Mouse (Mus musculus) olfactory bulb, adult 2 months (tissue): Measurements from ENCODE around the gene 4930415O20Rik. TPM values are rescaled to one million over a fixed set of nuclear protein-coding genes. Genes with fewer than 3 reads are reported as not detected.

Experiments used
- H3K27ac ChIP-seq: fragments of 200-500 bp; 2 replicates; pipeline ENCODE4 v1.5.1; 2012; ENCODE audit warnings: low read depth, low read length; ENCODE audit not compliant: insufficient read depth
- H3K4me1 ChIP-seq: fragments of 200-500 bp; 2 replicates; pipeline ENCODE4 v1.6.1; 2012; ENCODE audit warnings: low read length; ENCODE audit not compliant: control insufficient read depth, insufficient read depth
- H3K4me3 ChIP-seq: fragments of 200-500 bp; 2 replicates; pipeline ENCODE4 v1.5.1; 2012; ENCODE audit warnings: mild to moderate bottlenecking, low read depth, low read length, moderate library complexity; ENCODE audit not compliant: insufficient read depth
- CTCF ChIP-seq: fragments of 200-500 bp; IDR thresholded peaks from 2 replicates; pipeline ENCODE4 v1.5.1; 2012; ENCODE audit warnings: low read depth, mild to moderate bottlenecking, low read length, moderate library complexity; ENCODE audit not compliant: insufficient read depth
- POLR2A ChIP-seq: fragments of 200-500 bp; IDR thresholded peaks from 2 replicates; pipeline ENCODE4 v1.6.1; 2012; ENCODE audit warnings: mild to moderate bottlenecking, low read depth, low read length, moderate library complexity; ENCODE audit not compliant: insufficient read depth
- WGBS: fragments of 180-500 bp; shearing (Covaris S2); methylation state at CpG from one replicate; pipeline ENCODE4 v1.1.7; 2018; 5-methylcytosine and 5-hydroxymethylcytosine counted together
- polyA plus RNA-seq: library from polyadenylated mRNA; stranded (reverse); fragments of >200 nt; gene quantifications from 2 replicates; pipeline ENCODE4 v1.2.4, GENCODE M21; 2012; ENCODE audit warnings: low replicate concordance; ENCODE audit not compliant: missing spikeins, insufficient read depth, insufficient read length

4930415O20Rik gene
- polyA plus RNA-seq, 1 experiment: not detected

DNA sequence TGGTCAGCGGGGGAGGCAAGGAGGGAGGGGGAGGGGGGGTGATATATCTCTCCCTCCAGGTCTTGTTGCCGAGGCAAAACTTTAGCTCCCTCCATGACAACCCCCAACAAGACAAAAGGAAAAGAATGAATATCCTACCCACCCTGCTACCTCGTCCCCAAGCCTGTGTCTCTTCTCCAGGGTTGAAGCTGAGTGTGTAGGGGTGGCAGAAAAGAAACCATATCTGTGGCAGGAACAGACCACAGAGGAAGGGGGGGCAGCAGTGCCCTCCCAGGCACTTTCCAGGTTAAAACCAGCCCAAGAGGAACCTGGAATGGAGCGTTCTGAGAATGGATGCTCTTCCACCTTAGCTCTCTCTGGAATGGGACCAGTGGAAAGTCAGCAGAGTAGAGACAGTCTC lies 59.7 kb downstream of the 4930415O20Rik start, which contains the start of gene Cacnb3:
Gene Cacnb3, plus strand, starts transcription at position 301 of the 400 bp plus-strand sequence.
- WGBS: 50% methylated on average over 4 of the region's 4 CpGs
- TF ChIP-seq POLR2A: no peak
- no peak for TF ChIP-seq CTCF
- H3K4me3 ChIP-seq: peak within 1 kb of the TSS; percentile 72
- peaks cover 46% of the 10 kb centered on the region for H3K4me1 ChIP-seq
- no peak within 1 kb of the TSS for H3K27ac ChIP-seq

DNA sequence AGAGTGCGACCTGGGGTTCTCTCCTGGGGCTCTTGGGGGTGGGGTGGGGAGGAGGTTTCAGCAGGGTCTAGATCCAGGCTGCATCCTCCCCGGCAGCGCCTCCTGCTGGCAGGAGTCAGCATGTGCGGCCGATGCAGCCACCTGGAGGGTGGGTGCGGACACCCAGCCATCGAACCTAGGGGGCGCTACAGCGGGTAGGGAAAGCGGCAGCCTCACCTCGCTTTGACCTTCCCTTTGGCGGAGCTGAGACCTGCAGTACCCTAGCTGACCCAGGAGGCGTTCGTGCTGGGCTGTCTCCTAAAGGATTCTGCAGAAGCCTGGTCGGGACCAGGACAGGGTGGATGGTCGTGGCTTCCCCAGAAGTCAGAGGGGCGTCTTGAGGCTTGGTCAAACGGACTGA lies 60.7 kb downstream of the 4930415O20Rik start:
- peaks cover 52% of the 10 kb centered on the region for H3K4me1 ChIP-seq
- WGBS: 2% methylated on average over 18 of the region's 18 CpGs
- TF ChIP-seq POLR2A (no peak), CTCF (peak; percentile 94)
- H3K27ac ChIP-seq: no peak overlapping the region
- peak overlapping the region; percentile 72 for H3K4me3 ChIP-seq

DNA sequence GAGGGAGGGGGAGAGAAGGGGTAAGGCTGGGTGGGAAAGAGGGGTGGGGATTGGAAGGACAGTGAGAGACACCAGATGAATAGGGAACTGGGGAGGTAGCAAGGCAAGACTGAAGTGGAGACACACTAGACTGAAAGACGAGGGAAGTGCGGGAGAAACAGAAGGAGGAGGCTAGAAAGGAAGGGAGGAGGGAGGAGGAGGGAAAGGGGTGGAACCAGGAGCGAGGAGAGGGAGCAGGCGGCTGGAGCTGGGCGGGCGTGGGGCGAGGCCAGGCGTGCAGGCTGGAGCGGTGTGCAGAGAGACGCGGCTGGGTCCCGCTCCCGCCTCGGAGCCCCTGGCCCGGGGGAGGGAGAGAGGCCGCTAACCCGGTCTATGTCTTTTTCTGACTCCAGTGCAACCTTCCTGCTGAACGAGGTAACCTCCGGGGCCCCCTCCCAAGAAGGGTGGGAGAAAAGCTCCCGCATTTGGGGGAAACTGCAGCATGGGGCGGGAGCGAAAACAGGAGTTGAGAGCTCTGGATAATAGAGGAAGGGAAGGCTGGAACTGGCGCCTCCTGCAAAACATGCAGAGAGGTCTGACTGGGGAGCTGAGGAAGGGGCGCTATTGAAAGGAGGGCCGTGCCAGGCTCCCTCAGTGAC lies 61.4 kb downstream of the 4930415O20Rik start:
- TF ChIP-seq POLR2A (peak; percentile 56; the same call in 1 of the 2 replicates), CTCF (no peak)
- peak overlapping the region; percentile 2; the same call in 1 of the 2 replicates for H3K27ac ChIP-seq
- peaks cover 54% of the 10 kb centered on the region for H3K4me1 ChIP-seq
- WGBS: under 1% methylated on average over 25 of the region's 25 CpGs
- H3K4me3 ChIP-seq: peak overlapping the region; percentile 72

DNA sequence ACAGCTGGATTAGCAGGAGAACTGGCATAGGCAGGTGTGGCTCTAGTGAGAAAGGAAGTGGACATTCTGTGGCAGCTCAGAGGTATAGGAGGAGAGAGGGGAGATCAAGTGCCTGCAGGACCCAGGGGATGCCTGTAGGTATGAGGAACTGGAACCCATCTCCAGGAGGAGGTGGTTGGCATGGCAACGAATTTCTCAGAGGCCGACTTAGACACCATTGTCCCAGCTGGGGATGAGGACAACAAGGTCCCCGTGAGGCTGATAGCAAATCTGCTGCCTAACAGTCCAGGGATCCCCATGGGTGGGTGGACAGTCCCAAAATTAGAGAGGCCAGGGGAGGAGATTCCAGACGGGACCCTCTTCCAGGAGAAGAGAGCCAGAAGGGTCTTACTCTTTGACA lies 62.1 kb downstream of the 4930415O20Rik start:
- 4% methylated on average over 4 of the region's 4 CpGs for WGBS
- TF ChIP-seq CTCF: no peak
- TF ChIP-seq POLR2A: no peak
- H3K4me3 ChIP-seq: peak overlapping the region; percentile 72
- H3K4me1 ChIP-seq: peaks cover 59% of the 10 kb centered on the region
- H3K27ac ChIP-seq: 0 out of 2 replicates have a peak overlapping the region, but pooled peaks have one; percentile 36

DNA sequence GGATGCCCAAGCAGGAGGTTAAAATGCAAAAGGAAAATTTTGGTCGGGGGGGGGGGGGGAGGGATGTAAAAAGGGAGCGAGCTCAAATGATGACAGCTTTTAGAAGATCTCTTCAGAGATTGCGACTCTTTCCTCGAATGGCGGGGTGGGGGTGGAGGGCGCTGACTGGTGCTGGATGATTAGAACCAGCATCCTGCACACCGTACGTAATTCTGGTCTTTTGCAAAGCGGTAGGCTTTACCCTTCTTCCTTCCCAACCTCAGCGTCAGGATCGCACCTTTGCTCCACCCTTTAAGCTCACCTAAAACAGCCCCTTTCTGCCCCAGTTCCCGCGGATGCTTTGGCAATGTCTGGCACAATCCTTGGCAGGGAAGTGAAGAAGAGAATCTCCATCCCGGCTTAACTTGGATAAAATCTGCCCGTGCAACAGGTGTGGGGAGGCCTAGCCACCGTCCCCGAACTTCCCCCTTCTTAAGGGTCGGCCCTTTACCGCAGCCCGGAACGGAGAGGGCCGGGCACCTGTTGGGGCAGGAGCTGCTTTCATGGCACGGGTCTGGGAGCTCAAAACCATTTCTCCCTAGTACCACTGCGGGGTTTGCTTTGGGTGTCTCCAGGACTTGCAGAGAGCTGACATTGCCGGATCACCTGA lies 63.1 kb downstream of the 4930415O20Rik start:
- H3K4me1 ChIP-seq: peaks cover 49% of the 10 kb centered on the region
- peak overlapping the region; percentile 57; the same call in 1 of the 2 replicates for H3K27ac ChIP-seq
- under 1% methylated on average over 25 of the region's 25 CpGs for WGBS
- peak overlapping the region; percentile 72 for H3K4me3 ChIP-seq
- TF ChIP-seq POLR2A: no peak
- TF ChIP-seq CTCF: no peak

DNA sequence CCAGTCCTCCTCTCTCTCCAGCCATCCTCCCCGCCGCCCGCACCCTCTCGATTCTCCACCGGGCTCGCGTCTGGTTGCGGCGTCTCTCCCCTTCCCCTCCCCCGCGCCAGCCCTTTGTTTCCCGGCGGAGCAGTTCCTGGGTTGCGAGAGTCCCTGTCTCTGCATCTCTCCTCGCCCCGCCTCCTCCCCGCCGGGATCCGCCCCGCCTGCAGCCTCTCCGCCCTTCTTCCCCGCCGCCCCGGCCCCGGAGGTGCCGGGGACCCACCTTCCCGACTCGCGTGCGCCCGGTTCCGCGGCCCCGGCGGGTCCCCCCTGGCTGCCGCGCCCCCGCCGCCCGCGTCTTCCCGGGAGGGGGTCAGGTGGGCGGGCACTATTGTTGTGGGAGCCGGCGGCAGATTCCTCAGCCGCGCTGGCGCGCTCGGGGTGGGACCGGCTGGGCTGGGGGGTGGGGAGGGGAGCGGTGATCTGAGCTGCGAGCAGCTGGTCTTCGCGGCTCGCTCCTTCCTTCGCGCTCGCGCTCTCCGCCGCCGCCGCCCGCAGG lies 63.8 kb downstream of the 4930415O20Rik start:
- TF ChIP-seq POLR2A (peak; percentile 71), CTCF (no peak)
- WGBS: under 1% methylated on average over 58 of the region's 65 CpGs
- H3K4me3 ChIP-seq: peak overlapping the region; percentile 72
- peaks cover 50% of the 10 kb centered on the region for H3K4me1 ChIP-seq
- H3K27ac ChIP-seq: peak overlapping the region; percentile 57; the same call in 1 of the 2 replicates

DNA sequence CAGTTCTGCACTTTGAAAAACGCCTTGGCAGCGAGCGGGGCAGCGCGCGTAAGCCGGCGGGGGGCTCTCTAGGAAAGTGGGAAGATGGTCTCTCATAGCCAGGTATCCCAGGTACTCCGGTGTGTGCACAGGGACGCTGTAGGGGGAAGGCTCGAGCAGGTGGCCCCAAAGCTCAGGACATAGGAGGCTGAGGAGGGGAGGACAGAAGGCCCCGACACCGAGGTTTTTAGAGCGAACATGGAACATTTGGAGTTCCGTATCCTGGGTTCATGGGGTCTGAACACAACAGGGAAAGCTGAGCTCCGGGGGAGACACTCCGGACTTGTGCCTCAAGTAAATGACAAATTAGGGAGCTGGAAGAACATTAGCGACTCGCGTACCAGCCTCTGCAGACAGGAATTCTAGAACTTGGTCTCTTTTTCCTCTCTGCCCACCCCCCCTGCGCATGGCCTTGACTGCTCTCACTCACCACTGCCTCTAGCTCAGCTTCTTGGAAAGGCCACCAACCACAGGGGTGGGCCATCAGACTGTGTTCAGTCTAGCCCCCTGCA lies 64.6 kb downstream of the 4930415O20Rik start:
- 3% methylated on average over 21 of the region's 21 CpGs for WGBS
- TF ChIP-seq CTCF: no peak
- TF ChIP-seq POLR2A: no peak
- Histone ChIP-seq H3K4me1 (peaks cover 47% of the 10 kb centered on the region), H3K4me3 (peak overlapping the region; percentile 72), H3K27ac (peak overlapping the region; percentile 95)

DNA sequence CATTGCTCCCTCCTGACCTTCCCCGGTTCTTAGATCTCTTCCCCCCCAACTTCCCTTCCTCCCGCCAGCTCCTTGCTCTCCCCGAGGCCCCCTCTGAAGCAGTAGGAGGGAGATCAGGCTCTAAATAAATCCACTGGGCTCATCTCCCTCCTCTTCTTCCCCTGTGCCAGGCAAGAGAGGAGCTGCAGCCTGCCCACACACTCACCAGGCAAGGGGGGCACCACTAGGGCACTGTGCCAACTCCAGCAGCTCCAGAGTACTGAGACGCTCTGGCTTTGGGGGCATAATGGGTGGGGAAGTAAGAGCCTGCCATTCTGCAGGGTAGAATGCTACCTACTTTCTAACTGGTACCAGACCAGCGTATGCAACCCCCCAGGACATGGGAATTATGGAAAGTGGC lies 65.7 kb downstream of the 4930415O20Rik start:
- Histone ChIP-seq H3K4me1 (peaks cover 41% of the 10 kb centered on the region), H3K4me3 (peak overlapping the region; percentile 72), H3K27ac (peak overlapping the region; percentile 95)
- WGBS: 17% methylated on average over 5 of the region's 5 CpGs
- TF ChIP-seq CTCF (no peak), POLR2A (peak; percentile 45; the same call in 1 of the 2 replicates)
